Mouse (Mus musculus): ENCODE measurements around the gene Ncoa6. TPM values are rescaled to one million over a fixed set of nuclear protein-coding genes. Genes with fewer than 3 reads are reported as not detected.

Ncoa6 gene
- total and polyA plus RNA-seq, 2 experiments from 2014 or later: 11.4 to 41.9 TPM

DNA sequence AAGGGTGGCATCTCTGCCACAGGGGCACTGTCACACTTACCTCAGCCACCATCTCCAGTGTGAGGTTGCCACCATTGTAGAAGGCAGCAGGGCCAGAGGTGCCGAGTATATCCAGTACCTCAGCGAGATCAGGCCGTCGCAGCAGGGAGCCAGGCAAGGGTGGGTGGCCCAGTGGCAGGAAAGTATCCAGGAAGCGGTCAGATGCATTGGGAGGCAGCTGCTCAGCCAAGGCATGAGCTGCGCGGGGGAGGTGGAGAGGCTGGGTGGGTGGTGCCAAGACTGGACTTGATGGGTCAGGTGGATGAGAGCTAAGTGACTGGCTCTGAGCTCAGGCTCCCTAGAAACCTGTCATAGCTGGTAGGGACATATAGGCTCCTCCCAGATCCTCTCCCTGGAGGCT lies 28.9 kb upstream of the Ncoa6 start:
- H3K36me3 ChIP-seq (replicated peaks; ENCODE audit: control insufficient read depth, insufficient read depth, low read length): no peaks in the 10 kb centered on the region
- WGBS: 71% methylated on average over 7 of the region's 7 CpGs
- ATAC-seq (ENCODE audit: insufficient read depth, low read depth) (no peak), DNase-seq (ENCODE audit: low spot score) (no peak)
- no peaks in the 10 kb centered on the region for H3K27me3 ChIP-seq (ENCODE audit: control insufficient read depth, insufficient read depth, low read length)
- H3K4me1 ChIP-seq (ENCODE audit: control insufficient read depth, insufficient read depth): no peaks in the 10 kb centered on the region
- H3K9me3 ChIP-seq (replicated peaks; ENCODE audit: control insufficient read depth, low read length): no peaks in the 10 kb centered on the region
- H3K27ac ChIP-seq (ENCODE audit: low read depth): no peak overlapping the region
- no peak overlapping the region for H3K4me2 ChIP-seq (ENCODE audit: low read depth, low read length)
- no peak overlapping the region for H3K4me3 ChIP-seq (ENCODE audit: low read depth, low read length)
- no peak overlapping the region for H3K9ac ChIP-seq (replicated peaks; ENCODE audit: low read depth, low read length)
- no peak for TF ChIP-seq CTCF (IDR thresholded peaks at IDR 0.05; ENCODE audit: low read depth)
- no peak for TF ChIP-seq EP300 (IDR thresholded peaks at IDR 0.05; ENCODE audit: low read depth)

DNA sequence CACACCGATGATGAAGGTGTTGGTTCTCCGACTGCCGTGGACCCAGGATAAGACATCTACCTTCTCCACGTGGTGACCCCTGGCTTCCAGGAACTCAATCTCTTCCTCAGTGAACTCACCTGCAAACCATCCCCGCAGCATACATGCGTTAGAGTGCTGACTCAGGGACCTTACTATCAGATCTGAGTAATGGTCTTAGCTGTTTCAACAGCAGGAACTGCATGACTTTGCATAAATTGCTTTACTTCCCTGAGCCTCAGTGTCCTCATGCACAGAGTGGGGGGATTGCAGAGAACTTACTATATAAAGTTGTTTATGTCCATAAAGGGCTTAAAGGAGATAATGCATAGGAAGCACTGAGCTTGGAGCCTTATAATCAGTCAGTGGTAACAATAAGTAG lies 17.3 kb upstream of the Ncoa6 start:
- ATAC-seq (ENCODE audit: insufficient read depth, low read depth) (no peak), DNase-seq (ENCODE audit: low spot score) (no peak)
- Histone ChIP-seq H3K4me3 (ENCODE audit: low read depth, low read length) (no peak overlapping the region), H3K9ac (replicated peaks; ENCODE audit: low read depth, low read length) (no peak overlapping the region), H3K36me3 (replicated peaks; ENCODE audit: control insufficient read depth, insufficient read depth, low read length) (no peaks in the 10 kb centered on the region), H3K4me2 (ENCODE audit: low read depth, low read length) (no peak overlapping the region), H3K27ac (ENCODE audit: low read depth) (no peak overlapping the region), H3K27me3 (ENCODE audit: control insufficient read depth, insufficient read depth, low read length) (no peaks in the 10 kb centered on the region), H3K4me1 (ENCODE audit: control insufficient read depth, insufficient read depth) (no peaks in the 10 kb centered on the region), H3K9me3 (replicated peaks; ENCODE audit: control insufficient read depth, low read length) (no peaks in the 10 kb centered on the region)
- WGBS: 85% methylated on average over 6 of the region's 6 CpGs
- TF ChIP-seq CTCF (IDR thresholded peaks at IDR 0.05; ENCODE audit: low read depth): no peak
- TF ChIP-seq EP300 (IDR thresholded peaks at IDR 0.05; ENCODE audit: low read depth): no peak

DNA sequence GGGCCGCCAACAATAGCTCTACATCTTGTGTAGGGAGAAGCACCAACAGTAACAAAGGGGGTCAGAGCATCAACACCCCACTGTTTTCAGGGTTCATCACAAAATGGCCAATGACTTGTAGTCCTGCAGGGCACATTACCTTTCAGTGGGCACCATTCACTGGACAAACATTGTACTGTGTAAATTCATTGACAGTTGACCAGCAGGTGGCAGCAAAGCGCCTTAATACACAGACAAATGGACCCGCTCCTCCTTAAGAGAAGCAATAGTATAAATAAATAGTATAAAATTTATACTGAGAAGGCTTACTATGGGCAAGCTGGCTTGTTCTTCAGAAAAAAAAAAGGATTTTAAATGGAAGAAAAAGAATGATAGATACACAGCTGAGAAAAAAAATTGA lies 8.3 kb upstream of the Ncoa6 start:
- ATAC-seq (ENCODE audit: insufficient read depth, low read depth) (no peak; the same call in 1 of the 2 replicates), DNase-seq (ENCODE audit: low spot score) (peak; percentile 44)
- Histone ChIP-seq H3K27ac (ENCODE audit: low read depth) (no peak overlapping the region), H3K36me3 (replicated peaks; ENCODE audit: control insufficient read depth, insufficient read depth, low read length) (no peaks in the 10 kb centered on the region), H3K27me3 (ENCODE audit: control insufficient read depth, insufficient read depth, low read length) (no peaks in the 10 kb centered on the region), H3K4me3 (ENCODE audit: low read depth, low read length) (no peak overlapping the region), H3K4me1 (ENCODE audit: control insufficient read depth, insufficient read depth) (no peaks in the 10 kb centered on the region), H3K4me2 (ENCODE audit: low read depth, low read length) (no peak overlapping the region), H3K9me3 (replicated peaks; ENCODE audit: control insufficient read depth, low read length) (no peaks in the 10 kb centered on the region), H3K9ac (replicated peaks; ENCODE audit: low read depth, low read length) (no peak overlapping the region)
- 52% methylated on average over 3 of the region's 3 CpGs for WGBS
- peak; percentile 63 for TF ChIP-seq CTCF (IDR thresholded peaks at IDR 0.05; ENCODE audit: low read depth)
- no peak for TF ChIP-seq EP300 (IDR thresholded peaks at IDR 0.05; ENCODE audit: low read depth)

DNA sequence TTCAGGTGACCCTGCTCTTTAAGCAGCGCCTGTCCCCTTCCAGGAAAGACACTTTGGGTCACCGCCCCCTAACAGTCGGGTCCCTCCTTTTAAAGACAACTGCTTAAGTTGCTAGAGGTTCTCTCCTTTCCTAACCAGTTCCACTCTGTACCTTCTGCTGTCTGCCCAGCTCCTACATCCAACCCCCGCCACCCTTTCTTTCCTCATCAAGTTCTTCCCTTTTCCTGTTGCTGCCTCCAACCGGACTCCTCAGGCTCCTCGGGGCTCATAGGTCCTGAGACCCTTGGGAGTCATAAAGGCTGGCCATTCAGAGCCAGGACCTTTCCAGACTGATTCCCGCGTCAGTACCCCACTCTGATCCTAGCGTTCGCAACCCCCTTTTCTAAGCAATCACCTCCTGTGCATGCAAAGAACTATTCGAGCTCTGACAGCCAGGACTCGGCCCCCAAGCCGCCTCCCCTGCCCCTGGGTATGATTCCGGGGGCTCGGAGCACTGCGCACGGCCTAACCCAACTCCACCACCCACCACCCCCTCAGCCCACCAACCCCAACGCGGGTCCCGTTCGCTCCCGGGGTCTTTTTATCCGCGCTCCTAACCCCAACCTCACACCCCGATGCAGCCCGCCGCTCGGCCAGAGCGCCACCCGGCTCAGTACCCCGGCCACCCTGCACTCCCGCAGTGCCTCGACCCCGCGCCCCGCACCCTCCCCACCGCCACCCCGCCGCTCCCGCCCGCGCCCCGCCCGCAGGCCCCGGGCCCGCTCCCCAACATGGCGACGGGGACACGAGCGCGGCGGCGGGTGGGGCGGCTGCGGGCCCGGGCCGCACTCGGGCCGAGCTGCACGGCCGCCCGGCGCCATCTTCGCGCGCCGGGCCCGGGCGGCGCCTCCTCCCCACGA lies 774 bp downstream of the Ncoa6 start:
- TF ChIP-seq CTCF (IDR thresholded peaks at IDR 0.05; ENCODE audit: low read depth): no peak
- no peak for TF ChIP-seq EP300 (IDR thresholded peaks at IDR 0.05; ENCODE audit: low read depth)
- H3K27ac ChIP-seq (ENCODE audit: low read depth): peak overlapping the region; percentile 95
- H3K36me3 ChIP-seq (replicated peaks; ENCODE audit: control insufficient read depth, insufficient read depth, low read length): no peaks in the 10 kb centered on the region
- H3K4me3 ChIP-seq (ENCODE audit: low read depth, low read length): peak overlapping the region; percentile 98
- WGBS: 1% methylated on average over 57 of the region's 71 CpGs
- peaks cover 13% of the 10 kb centered on the region; the same call in 1 of the 2 replicates for H3K4me1 ChIP-seq (ENCODE audit: control insufficient read depth, insufficient read depth)
- peak overlapping the region; percentile 65 for H3K4me2 ChIP-seq (ENCODE audit: low read depth, low read length)
- peak; percentile 56 for DNase-seq (ENCODE audit: low spot score)
- peak; percentile 69 for ATAC-seq (ENCODE audit: insufficient read depth, low read depth)
- H3K27me3 ChIP-seq (ENCODE audit: control insufficient read depth, insufficient read depth, low read length): no peaks in the 10 kb centered on the region
- H3K9ac ChIP-seq (replicated peaks; ENCODE audit: low read depth, low read length): peak overlapping the region; percentile 99
- H3K9me3 ChIP-seq (replicated peaks; ENCODE audit: control insufficient read depth, low read length): no peaks in the 10 kb centered on the region

DNA sequence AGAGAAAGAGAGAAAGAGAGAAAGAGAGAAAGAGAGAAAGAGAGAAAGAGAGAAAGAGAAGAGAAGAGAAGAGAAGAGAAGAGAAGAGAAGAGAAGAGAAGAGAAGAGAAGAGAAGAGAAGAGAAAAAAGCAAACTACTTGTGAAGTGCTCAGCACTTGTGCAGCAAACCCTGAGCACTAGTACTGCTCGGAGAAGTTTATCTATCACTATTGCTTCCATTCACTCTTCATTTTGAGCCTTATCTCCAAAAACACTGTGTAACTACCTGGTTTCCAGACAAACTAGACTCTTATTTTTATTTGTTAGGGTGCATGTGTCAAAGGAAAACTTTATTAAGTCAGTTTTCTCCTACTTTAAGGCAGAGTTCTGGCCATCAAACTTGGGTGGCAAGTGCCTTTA lies 6.8 kb downstream of the Ncoa6 start:
- no peak overlapping the region for H3K27ac ChIP-seq (ENCODE audit: low read depth)
- TF ChIP-seq CTCF (IDR thresholded peaks at IDR 0.05; ENCODE audit: low read depth) (no peak), EP300 (IDR thresholded peaks at IDR 0.05; ENCODE audit: low read depth) (no peak)
- H3K9me3 ChIP-seq (replicated peaks; ENCODE audit: control insufficient read depth, low read length): no peaks in the 10 kb centered on the region
- DNase-seq (ENCODE audit: low spot score) (no peak), ATAC-seq (ENCODE audit: insufficient read depth, low read depth) (no peak)
- no peaks in the 10 kb centered on the region for H3K27me3 ChIP-seq (ENCODE audit: control insufficient read depth, insufficient read depth, low read length)
- no peak overlapping the region for H3K9ac ChIP-seq (replicated peaks; ENCODE audit: low read depth, low read length)
- no peaks in the 10 kb centered on the region for H3K36me3 ChIP-seq (replicated peaks; ENCODE audit: control insufficient read depth, insufficient read depth, low read length)
- no peak overlapping the region for H3K4me3 ChIP-seq (ENCODE audit: low read depth, low read length)
- peaks cover 8% of the 10 kb centered on the region; the same call in 1 of the 2 replicates for H3K4me1 ChIP-seq (ENCODE audit: control insufficient read depth, insufficient read depth)
- WGBS: 85% methylated on average over 1 of the region's 1 CpGs
- no peak overlapping the region for H3K4me2 ChIP-seq (ENCODE audit: low read depth, low read length)
